Mouse (Mus musculus) MEL (cell line): ENCODE data around the gene Slc39a12. TPM values are rescaled to one million over a fixed set of nuclear protein-coding genes. Genes with fewer than 3 reads are reported as not detected.
A peak's percentile ranks its signal among the peaks of the same experiment; 100 is the strongest.

Experiments
- DNase-seq: peaks from one replicate; pipeline ENCODE4 v3.0.0; 2011; ENCODE audit warnings: low read depth, low spot score
- H3K27ac ChIP-seq: 2 replicates; pipeline ENCODE4 v1.5.1; 2012; ENCODE audit warnings: low read depth, mild to moderate bottlenecking, control low read depth, low read length, moderate library complexity; ENCODE audit not compliant: control insufficient read depth
- H3K27me3 ChIP-seq, 2 experiments: fragments of 150-350 bp in 1 of 2; sonication (generic) in 1 of 2; 2 replicates each; pipeline ENCODE4 v1.6.1; 2012; ENCODE audit warnings: low read length in 2 of 2, mild to moderate bottlenecking in 2 of 2, improper control_type of control experiment in 1 of 2, moderate library complexity in 1 of 2; ENCODE audit not compliant: insufficient read depth in 2 of 2, control insufficient read depth in 1 of 2
- H3K36me3 ChIP-seq, 2 experiments: 2 replicates each; pipeline ENCODE4 v1.6.1; 2012 to 2014; ENCODE audit warnings: low read length in 2 of 2, improper control_type of control experiment in 1 of 2, inconsistent platforms in 1 of 2, mild to moderate bottlenecking in 1 of 2; ENCODE audit not compliant: insufficient read depth in 2 of 2, control insufficient read depth in 1 of 2
- H3K4me1 ChIP-seq, 2 experiments: fragments of 150-350 bp in 1 of 2; sonication (generic) in 1 of 2; 2 replicates each; pipeline ENCODE4 v1.6.1; 2012; ENCODE audit warnings: low read length in 2 of 2, improper control_type of control experiment in 1 of 2, mild to moderate bottlenecking in 1 of 2; ENCODE audit not compliant: insufficient read depth in 2 of 2, control insufficient read depth in 1 of 2
- H3K4me3 ChIP-seq, 2 experiments: fragments of 150-350 bp in 1 of 2; sonication (generic) in 1 of 2; 2 replicates each; pipeline ENCODE4 v1.5.1; 2012; ENCODE audit warnings: low read depth in 2 of 2, low read length in 2 of 2, mild to moderate bottlenecking in 2 of 2, moderate library complexity in 2 of 2, control low read depth in 1 of 2, improper control_type of control experiment in 1 of 2; ENCODE audit not compliant: control insufficient read depth in 1 of 2, insufficient read depth in 1 of 2
- H3K79me2 ChIP-seq: 2 replicates; pipeline ENCODE4 v1.6.1; 2012; ENCODE audit warnings: mild to moderate bottlenecking, low read length, moderate library complexity; ENCODE audit not compliant: control insufficient read depth, poor library complexity, insufficient read depth
- H3K9ac ChIP-seq: 2 replicates; pipeline ENCODE4 v1.6.1; 2012; ENCODE audit warnings: low read depth, mild to moderate bottlenecking, control low read depth, low read length, moderate library complexity; ENCODE audit not compliant: control insufficient read depth, poor library complexity, severe bottlenecking
- H3K9me3 ChIP-seq: fragments of 150-350 bp; sonication (generic); replicated peaks from 2 replicates; pipeline ENCODE4 v1.6.1; 2012; ENCODE audit warnings: mild to moderate bottlenecking, low read length, improper control_type of control experiment, moderate library complexity; ENCODE audit not compliant: insufficient read depth
- CTCF ChIP-seq, 3 experiments: IDR thresholded peaks in 2 of 3; conservative IDR thresholded peaks in 1 of 3; 2 replicates each; pipeline ENCODE4 v1.5.1; 2011 to 2012; ENCODE audit warnings: low read length in 3 of 3, low read depth in 2 of 3, mild to moderate bottlenecking in 2 of 3, improper control_type of control experiment in 1 of 3, inconsistent platforms in 1 of 3, mixed read lengths in 1 of 3, moderate library complexity in 1 of 3; ENCODE audit not compliant: control insufficient read depth in 1 of 3, insufficient read depth in 1 of 3, poor library complexity in 1 of 3, severe bottlenecking in 1 of 3
- E2F4 ChIP-seq: IDR thresholded peaks from 2 replicates; pipeline ENCODE4 v1.6.1; 2011; ENCODE audit warnings: low read depth, low read length, improper control_type of control experiment, borderline replicate concordance
- ELF1 ChIP-seq: IDR thresholded peaks from 2 replicates; pipeline ENCODE4 v1.6.1; 2014; ENCODE audit warnings: low read depth, mild to moderate bottlenecking, inconsistent platforms, low read length, improper control_type of control experiment, moderate library complexity
- GATA1 ChIP-seq: IDR thresholded peaks from 2 replicates; pipeline ENCODE4 v1.6.1; 2011; ENCODE audit warnings: low read depth, low read length, improper control_type of control experiment
- MAFK ChIP-seq: IDR thresholded peaks from 2 replicates; pipeline ENCODE4 v1.6.1; 2011; ENCODE audit warnings: low read depth, mild to moderate bottlenecking, low read length, improper control_type of control experiment, borderline replicate concordance
- MAX ChIP-seq: IDR thresholded peaks from 2 replicates; pipeline ENCODE4 v1.6.1; 2011; ENCODE audit warnings: low read length, improper control_type of control experiment
- MEF2A ChIP-seq: IDR thresholded peaks from 2 replicates; pipeline ENCODE4 v1.6.1; 2014; ENCODE audit warnings: low read depth, mild to moderate bottlenecking, inconsistent platforms, low read length, improper control_type of control experiment; ENCODE audit not compliant: poor library complexity, insufficient replicate concordance, severe bottlenecking; ENCODE audit errors: extremely low read depth
- MXI1 ChIP-seq: IDR thresholded peaks from 2 replicates; pipeline ENCODE4 v1.6.1; 2011; ENCODE audit warnings: mild to moderate bottlenecking, low read depth, low read length, improper control_type of control experiment
- MYC ChIP-seq: IDR thresholded peaks from 2 replicates; pipeline ENCODE4 v1.6.1; 2011; ENCODE audit warnings: low read depth, mild to moderate bottlenecking, low read length, improper control_type of control experiment, moderate library complexity
- NRF1 ChIP-seq: IDR thresholded peaks from 2 replicates; pipeline ENCODE4 v1.6.1; 2014; ENCODE audit warnings: low read depth, mild to moderate bottlenecking, inconsistent platforms, low read length, improper control_type of control experiment, moderate library complexity; ENCODE audit not compliant: poor library complexity, insufficient read depth, severe bottlenecking
- POLR2A ChIP-seq, 2 experiments: IDR thresholded peaks; 2 replicates each; pipeline ENCODE4 v1.6.1; 2011 to 2012; ENCODE audit warnings: low read length in 2 of 2, mild to moderate bottlenecking in 2 of 2, control low read depth in 1 of 2, improper control_type of control experiment in 1 of 2, low read depth in 1 of 2, moderate library complexity in 1 of 2; ENCODE audit not compliant: control insufficient read depth in 1 of 2, insufficient read depth in 1 of 2, poor library complexity in 1 of 2
- POLR2AphosphoS2 ChIP-seq: IDR thresholded peaks from 2 replicates; pipeline ENCODE4 v1.6.1; 2011; ENCODE audit warnings: low read length, improper control_type of control experiment
- POLR2AphosphoS5 ChIP-seq: IDR thresholded peaks from 2 replicates; pipeline ENCODE4 v1.6.1; 2012; ENCODE audit warnings: low read depth, borderline replicate concordance, mild to moderate bottlenecking, inconsistent platforms, low read length, moderate library complexity, mixed read lengths
- SIN3A ChIP-seq: IDR thresholded peaks from 2 replicates; pipeline ENCODE4 v1.6.1; 2012; ENCODE audit warnings: low read length, improper control_type of control experiment, inconsistent platforms
- TAL1 ChIP-seq: IDR thresholded peaks from 2 replicates; pipeline ENCODE4 v1.6.1; 2012; ENCODE audit warnings: mild to moderate bottlenecking, inconsistent platforms, low read length, moderate library complexity, mixed read lengths
- TBP ChIP-seq: IDR thresholded peaks from 2 replicates; pipeline ENCODE4 v1.8.0; 2011; ENCODE audit warnings: low read depth, low read length, improper control_type of control experiment
- UBTF ChIP-seq: IDR thresholded peaks from 2 replicates; pipeline ENCODE4 v1.6.1; 2012; ENCODE audit warnings: low read depth, mild to moderate bottlenecking, inconsistent platforms, low read length, improper control_type of control experiment, moderate library complexity, borderline replicate concordance; ENCODE audit not compliant: insufficient read depth
- USF1 ChIP-seq: IDR thresholded peaks from 2 replicates; pipeline ENCODE4 v1.6.1; 2014; ENCODE audit warnings: low read depth, mild to moderate bottlenecking, inconsistent platforms, low read length, improper control_type of control experiment, moderate library complexity
- ZNF384 ChIP-seq: IDR thresholded peaks from 2 replicates; pipeline ENCODE4 v1.6.1; 2012; ENCODE audit warnings: low read depth, mild to moderate bottlenecking, inconsistent platforms, low read length, improper control_type of control experiment
- polyA plus RNA-seq, 2 experiments: library from polyadenylated mRNA; stranded (reverse) in 1 of 2; unstranded in 1 of 2; fragments of >175 nt in 1 of 2; fragments of >200 nt in 1 of 2; gene quantifications; 2 replicates each; pipeline versions ENCODE4 v1.2.1 to v1.2.4; 2012; ENCODE audit warnings: low replicate concordance in 2 of 2, low read depth in 1 of 2; ENCODE audit not compliant: insufficient read length in 2 of 2, insufficient read depth in 1 of 2, missing spikeins in 1 of 2
- total RNA-seq: library from RNA; depleted of rRNA; stranded (reverse); fragments of 300-350 nt; gene quantifications from 2 replicates; pipeline ENCODE4 v1.2.3, GENCODE M21; 2012

The Slc39a12 gene
- total and polyA plus RNA-seq, 3 experiments, result not detected

DNA sequence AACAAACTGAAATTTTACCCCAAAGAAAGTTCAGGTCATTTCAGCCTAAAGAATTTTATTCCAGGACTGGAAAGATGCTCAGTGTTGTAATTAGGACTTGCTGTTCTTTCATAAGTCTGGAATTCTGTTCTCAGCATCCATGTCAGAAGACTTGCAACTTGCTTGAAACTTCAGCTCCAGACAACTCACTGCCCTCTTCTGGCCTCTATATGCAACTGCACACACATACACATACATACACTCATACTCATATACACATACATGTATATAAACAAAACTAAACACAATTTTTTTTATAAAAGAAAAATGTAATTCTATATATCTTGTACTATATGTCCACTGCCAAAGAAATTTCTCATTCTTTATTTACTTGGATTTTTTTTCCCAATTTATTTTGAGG lies 14.9 kb downstream of the Slc39a12 start:
- Histone ChIP-seq H3K36me3 (no peaks in the 10 kb centered on the region), H3K27ac (no peak overlapping the region), H3K9me3 (no peaks in the 10 kb centered on the region), H3K4me3 (no peak overlapping the region)
- DNase-seq, result peak; percentile 5
- TF ChIP-seq CTCF (IDR thresholded peaks at IDR 0.05 in 2 of 3, conservative IDR thresholded peaks at IDR 0.05 in 1 of 3; ENCODE audit: control insufficient read depth in 1 of 3, insufficient read depth in 1 of 3, low read depth in 2 of 3, low read length in 3 of 3, poor library complexity in 1 of 3, severe bottlenecking in 1 of 3) (peak in 2 of 3 experiments; percentile 10 to 16; a peak in 1 of 6 replicates), TBP (no peak)
- TF ChIP-seq, all 39 proteins: peak for 1
- Histone ChIP-seq H3K4me1 (no peaks in the 10 kb centered on the region), H3K27me3 (no peaks in the 10 kb centered on the region), H3K9ac (no peak overlapping the region), H3K79me2 (no peaks in the 10 kb centered on the region)

- Histone ChIP-seq H3K27me3 (no peaks in the 10 kb centered on the region), H3K9ac (no peak overlapping the region), H3K4me3 (no peak overlapping the region), H3K79me2 (no peaks in the 10 kb centered on the region), H3K27ac (no peak overlapping the region)
- TF ChIP-seq UBTF (no peak), POLR2A (IDR thresholded peaks at IDR 0.05; ENCODE audit: control insufficient read depth in 1 of 2, insufficient read depth in 1 of 2, low read depth in 1 of 2, low read length in 2 of 2, poor library complexity in 1 of 2) (no peak), MXI1 (no peak), POLR2AphosphoS5 (no peak), MAX (no peak), SIN3A (no peak), ZNF384 (no peak), MYC (no peak), ELF1 (no peak), USF1 (no peak), NRF1 (no peak), TAL1 (no peak), MAFK (no peak), POLR2AphosphoS2 (no peak), E2F4 (no peak), MEF2A (no peak), GATA1 (no peak)
- TF ChIP-seq, all 39 proteins: peak for 0
- no peaks in the 10 kb centered on the region for H3K36me3 ChIP-seq
- no peaks in the 10 kb centered on the region for H3K4me1 ChIP-seq
- H3K9me3 ChIP-seq, result no peaks in the 10 kb centered on the region
- no peak for DNase-seq
Observed at GRCm38 (mm10) chr2:14428987-14429386, 40.9 kb downstream of the Slc39a12 start.
